Mouse (Mus musculus) cerebellum, postnatal 10 days (tissue): Measurements from ENCODE around the gene Sirt5.

Experiments
- DNase-seq, 2 experiments: peaks; one replicate each; pipeline ENCODE4 v3.0.0; 2021; ENCODE audit warnings: mixed read lengths in 2 of 2

Gene Sirt5

GRCm38 (mm10) chr13:43374918-43375432 lies 9.7 kb downstream of the Sirt5 start:
- no peak for DNase-seq

- DNase-seq, result no peak
Observed at GRCm38 (mm10) chr13:43379989-43380388, 14.7 kb downstream of the Sirt5 start.

- DNase-seq, result no peak
Observed at GRCm38 (mm10) chr13:43385321-43385720, 20.0 kb downstream of the Sirt5 start.

- peak in 1 of 2 experiments; percentile 29 for DNase-seq
Observed at GRCm38 (mm10) chr13:43397700-43398296, 32.5 kb downstream of the Sirt5 start.

- DNase-seq, result peak; percentile 98 to 100
Observed at GRCm38 (mm10) chr13:43398297-43399080, 33.2 kb downstream of the Sirt5 start, which contains the start of gene Nol7. TSS of gene Nol7 (plus strand) at chr13:43398390.

- no peak for DNase-seq
Observed at GRCm38 (mm10) chr13:43399576-43399975, 34.3 kb downstream of the Sirt5 start.

- no peak for DNase-seq
Observed at GRCm38 (mm10) chr13:43412311-43412710, 47.0 kb downstream of the Sirt5 start.

GRCm38 (mm10) chr13:43413611-43414010 lies 48.3 kb downstream of the Sirt5 start:
- no peak for DNase-seq

GRCm38 (mm10) chr13:43415249-43415648 lies 50.0 kb downstream of the Sirt5 start:
- DNase-seq, result no peak

GRCm38 (mm10) chr13:43428436-43428835 lies 63.1 kb downstream of the Sirt5 start:
- peak in 1 of 2 experiments; percentile 12 for DNase-seq

- no peak for DNase-seq
Observed at GRCm38 (mm10) chr13:43433395-43433794, 68.1 kb downstream of the Sirt5 start.

- no peak for DNase-seq
Observed at GRCm38 (mm10) chr13:43440376-43440775, 75.1 kb downstream of the Sirt5 start.

- no peak for DNase-seq
Observed at GRCm38 (mm10) chr13:43442551-43442950, 77.3 kb downstream of the Sirt5 start.

- no peak for DNase-seq
Observed at GRCm38 (mm10) chr13:43443706-43444105, 78.4 kb downstream of the Sirt5 start.

GRCm38 (mm10) chr13:43444717-43445116 lies 79.4 kb downstream of the Sirt5 start:
- DNase-seq, result no peak
